Mouse (Mus musculus) heart, embryonic 14.5 days (tissue): ENCODE measurements around the gene Gmnn. TPM values are rescaled to one million over a fixed set of nuclear protein-coding genes. Genes with fewer than 3 reads are reported as not detected.
"Not testable (repeated sequence)": the region's sequence is repeated elsewhere in the genome, so short reads cannot be mapped to it uniquely, and the experiment has no call there.

Experiments used
- ATAC-seq: fragments of 200-750 bp; cut with Nextera tagmentation; 2 replicates; pipeline ENCODE4 v1.8.0; 2017; ENCODE audit warnings: low read depth, moderate TSS enrichment; ENCODE audit not compliant: insufficient number of reproducible peaks, insufficient read depth, low FRiP score
- H3K27ac ChIP-seq, 2 experiments: fragments of 200-500 bp in 1 of 2; fragments of 300-500 bp in 1 of 2; sonication (generic) in 1 of 2; replicated peaks in 1 of 2; 2 replicates each; pipeline ENCODE4 v1.5.1; 2012 to 2014; ENCODE audit warnings: low read depth in 2 of 2, low read length in 2 of 2, control low read depth in 1 of 2, mild to moderate bottlenecking in 1 of 2, mixed read lengths in 1 of 2; ENCODE audit not compliant: control insufficient read depth in 1 of 2, insufficient read depth in 1 of 2
- H3K27me3 ChIP-seq: fragments of 300-500 bp; sonication (generic); 2 replicates; pipeline ENCODE4 v1.6.1; 2014; ENCODE audit warnings: mild to moderate bottlenecking, low read length, control low read depth; ENCODE audit not compliant: control insufficient read depth, insufficient read depth
- H3K36me3 ChIP-seq: fragments of 300-500 bp; sonication (generic); 2 replicates; pipeline ENCODE4 v1.6.1; 2014; ENCODE audit warnings: mild to moderate bottlenecking, control low read depth, low read length, mixed read lengths; ENCODE audit not compliant: control insufficient read depth, insufficient read depth
- H3K4me1 ChIP-seq, 2 experiments: fragments of 200-500 bp in 1 of 2; fragments of 300-500 bp in 1 of 2; sonication (generic) in 1 of 2; 2 replicates each; pipeline ENCODE4 v1.6.1; 2012 to 2014; ENCODE audit warnings: low read length in 2 of 2, control low read depth in 1 of 2, mixed read lengths in 1 of 2; ENCODE audit not compliant: control insufficient read depth in 2 of 2, insufficient read depth in 2 of 2
- H3K4me2 ChIP-seq: fragments of 300-500 bp; sonication (generic); 2 replicates; pipeline ENCODE4 v1.6.1; 2014; ENCODE audit warnings: mild to moderate bottlenecking, low read length
- H3K4me3 ChIP-seq, 2 experiments: fragments of 200-500 bp in 1 of 2; fragments of 300-500 bp in 1 of 2; sonication (generic) in 1 of 2; 2 replicates each; pipeline ENCODE4 v1.5.1; 2012 to 2014; ENCODE audit warnings: low read length in 2 of 2, mild to moderate bottlenecking in 2 of 2, control low read depth in 1 of 2, low read depth in 1 of 2, moderate library complexity in 1 of 2; ENCODE audit not compliant: control insufficient read depth in 1 of 2, insufficient read depth in 1 of 2
- H3K9ac ChIP-seq: fragments of 300-500 bp; sonication (generic); 2 replicates; pipeline ENCODE4 v1.6.1; 2014; ENCODE audit warnings: mild to moderate bottlenecking, low read length
- H3K9me3 ChIP-seq: fragments of 300-500 bp; sonication (generic); 2 replicates; pipeline ENCODE4 v1.6.1; 2016; ENCODE audit warnings: low read length, control low read depth; ENCODE audit not compliant: control insufficient read depth
- WGBS: fragments of 180-500 bp; shearing (Covaris S2); extraction: QIAGEN DNeasy Blood & Tissue Kit; methylation state at CpG from one replicate; pipeline ENCODE4 v1.1.7; 2014; 5-methylcytosine and 5-hydroxymethylcytosine counted together
- polyA plus RNA-seq: library from polyadenylated mRNA; unstranded; fragments of >200 nt; fragmentation: Nextera tagmentation; extraction: Ambion mirVana; gene quantifications from 2 replicates; pipeline ENCODE4 v1.2.1, GENCODE M21; 2014

Gene Gmnn
- polyA plus RNA-seq, 1 experiment from 2014 or later: 108 TPM

DNA sequence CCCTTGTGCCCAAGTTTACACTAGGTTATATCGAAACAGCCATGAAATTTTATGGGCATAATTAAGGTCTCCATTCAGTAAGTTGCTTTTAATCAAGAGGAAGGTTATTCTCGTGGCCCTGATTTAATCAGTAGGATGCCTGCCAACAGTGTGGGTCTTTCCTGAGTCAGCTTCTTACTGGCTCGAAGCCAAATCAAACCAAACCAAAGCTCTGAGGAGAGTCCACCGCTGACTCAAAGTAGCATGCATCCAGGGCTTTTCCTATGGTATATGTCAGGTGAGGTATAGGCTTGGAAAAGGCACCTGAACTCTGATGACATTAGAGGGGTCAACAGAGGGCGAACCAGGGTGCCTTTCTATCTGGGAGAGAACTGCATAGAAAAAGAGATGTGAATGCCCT is 20.2 kb upstream of the Gmnn start:
- Histone ChIP-seq H3K27me3 (no peaks in the 10 kb centered on the region), H3K4me3 (no peak overlapping the region), H3K36me3 (no peaks in the 10 kb centered on the region), H3K9me3 (no peaks in the 10 kb centered on the region), H3K9ac (no peak overlapping the region), H3K27ac (no peak overlapping the region), H3K4me1 (peaks cover 3 to 4% of the 10 kb centered on the region in 2 experiments; a peak in 1 of 4 replicates), H3K4me2 (no peak overlapping the region)
- ATAC-seq: no peak
- WGBS: 52% methylated on average over 5 of the region's 5 CpGs

DNA sequence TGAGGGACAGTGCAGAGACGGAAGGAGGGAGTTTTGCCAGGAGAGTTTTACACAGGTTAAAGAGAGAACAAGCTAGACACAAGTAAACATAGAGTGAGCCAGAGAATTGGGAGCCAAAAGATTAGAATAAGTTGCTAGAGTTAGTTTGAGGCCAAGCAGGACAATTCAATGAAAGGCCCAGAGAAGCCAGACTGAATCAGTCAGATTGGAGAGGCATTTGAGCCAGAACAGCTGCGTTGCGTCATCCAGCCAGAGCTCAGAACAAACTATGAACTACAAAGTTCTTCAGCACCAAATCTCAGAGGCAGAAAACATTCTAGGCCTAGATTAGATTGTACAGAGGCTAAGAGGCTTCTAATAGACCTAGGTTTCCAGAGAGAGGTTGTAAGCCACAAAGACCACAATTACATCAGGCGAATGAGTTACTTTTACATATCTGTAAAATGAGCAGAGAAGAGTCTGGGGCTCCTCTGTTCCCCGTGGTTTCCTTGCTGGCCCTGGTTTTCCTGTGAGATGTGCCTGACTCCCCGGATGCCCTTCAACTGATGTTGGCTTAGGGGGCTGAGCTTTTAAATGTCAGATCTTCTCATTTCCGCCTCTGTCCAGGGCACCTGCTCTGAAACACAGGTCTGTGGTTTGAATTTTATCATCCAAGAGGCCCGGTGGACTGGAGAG is 17.1 kb upstream of the Gmnn start:
- 65% methylated on average over 8 of the region's 8 CpGs for WGBS
- no peak overlapping the region for H3K4me3 ChIP-seq
- H3K9ac ChIP-seq: no peak overlapping the region
- H3K27me3 ChIP-seq: no peaks in the 10 kb centered on the region
- H3K27ac ChIP-seq: no peak overlapping the region
- no peaks in the 10 kb centered on the region for H3K36me3 ChIP-seq
- H3K4me2 ChIP-seq: no peak overlapping the region
- peaks cover 3 to 4% of the 10 kb centered on the region in 2 experiments; a peak in 1 of 4 replicates for H3K4me1 ChIP-seq
- no peaks in the 10 kb centered on the region for H3K9me3 ChIP-seq
- ATAC-seq: no peak

DNA sequence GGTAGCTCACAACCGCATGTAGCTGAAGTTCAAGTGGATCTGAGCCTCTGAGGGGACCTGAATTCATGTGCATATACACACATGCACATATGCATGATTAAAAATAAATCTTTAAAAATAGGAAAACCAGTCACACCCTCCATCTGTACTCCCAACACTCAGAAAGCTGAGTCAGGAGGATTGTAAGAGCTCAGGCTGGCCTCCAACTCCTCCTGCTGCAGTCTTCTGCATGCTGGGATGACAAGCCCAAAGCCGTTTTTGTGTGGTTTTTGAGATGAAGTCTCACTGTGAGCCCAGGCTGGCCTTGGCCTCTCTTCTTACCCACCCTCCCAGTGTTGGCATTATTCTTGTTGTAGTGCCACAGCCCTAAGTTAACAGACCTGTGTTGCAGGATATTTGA is 16.3 kb upstream of the Gmnn start:
- no peak overlapping the region for H3K4me3 ChIP-seq
- no peaks in the 10 kb centered on the region for H3K27me3 ChIP-seq
- 75% methylated on average over 2 of the region's 2 CpGs for WGBS
- H3K27ac ChIP-seq: no peak overlapping the region
- no peak for ATAC-seq
- H3K9ac ChIP-seq: no peak overlapping the region
- H3K9me3 ChIP-seq: no peaks in the 10 kb centered on the region
- H3K36me3 ChIP-seq: no peaks in the 10 kb centered on the region
- H3K4me1 ChIP-seq: peaks cover 3 to 4% of the 10 kb centered on the region in 2 experiments; a peak in 1 of 4 replicates
- no peak overlapping the region for H3K4me2 ChIP-seq

DNA sequence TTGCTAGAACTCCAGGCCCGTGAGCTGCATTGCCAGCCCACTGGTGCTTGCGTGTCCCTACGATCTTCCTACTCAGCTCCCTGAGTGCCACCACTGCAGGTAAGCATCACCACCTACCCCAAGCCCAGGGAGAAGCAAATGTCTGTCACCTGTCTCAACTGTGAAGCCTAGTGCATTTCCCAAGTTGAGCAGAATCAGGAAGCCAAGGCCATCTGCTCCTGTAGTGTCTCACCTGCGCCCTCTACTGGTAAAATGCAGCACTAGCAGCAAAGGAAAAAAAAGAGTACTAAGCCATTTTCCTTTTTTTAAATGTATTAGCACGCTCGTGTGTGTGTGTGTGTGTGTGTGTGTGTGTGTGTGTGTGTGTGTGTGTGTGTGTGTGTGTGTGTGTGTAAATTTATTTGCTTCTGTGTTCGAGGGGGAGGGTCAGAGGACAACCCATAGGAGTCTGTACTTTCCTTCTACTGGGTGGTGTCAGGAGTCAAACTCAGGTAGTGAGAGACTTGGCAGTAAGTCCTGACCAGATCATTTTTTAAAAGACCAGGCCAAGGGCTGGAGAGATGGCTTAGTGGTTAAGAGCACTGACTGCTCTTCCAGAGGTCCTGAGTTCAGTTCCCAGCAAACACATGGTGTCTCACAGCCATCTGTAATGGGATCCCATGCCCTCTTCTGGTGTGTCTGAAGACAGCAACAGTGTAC is 14.6 kb upstream of the Gmnn start:
- Histone ChIP-seq H3K36me3 (no peaks in the 10 kb centered on the region), H3K27ac (no peak overlapping the region), H3K4me3 (no peak overlapping the region), H3K4me2 (no peak overlapping the region), H3K9ac (no peak overlapping the region), H3K9me3 (no peaks in the 10 kb centered on the region), H3K27me3 (no peaks in the 10 kb centered on the region), H3K4me1 (no peaks in the 10 kb centered on the region)
- ATAC-seq: no peak
- WGBS: 56% methylated on average over 7 of the region's 7 CpGs

DNA sequence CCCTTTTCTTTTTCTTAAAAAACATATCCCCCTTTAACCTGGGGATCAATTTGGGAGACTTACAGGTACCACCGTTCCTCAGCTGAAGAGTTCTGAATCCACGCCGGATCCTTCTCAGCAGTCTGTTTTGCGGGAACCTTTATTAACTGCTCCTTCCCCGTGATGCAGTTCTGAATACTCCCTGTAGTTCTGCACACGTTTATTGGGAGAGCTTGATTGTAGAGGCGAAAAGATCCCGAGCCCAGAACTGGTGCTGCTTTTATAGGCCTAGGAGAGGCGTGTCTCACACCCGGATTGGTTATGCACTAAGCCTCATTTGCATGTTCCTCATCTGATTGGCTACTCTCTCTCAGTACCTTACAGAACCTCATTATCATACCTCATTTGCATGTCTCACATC is 9.8 kb upstream of the Gmnn start:
- not testable (repeated sequence) for H3K4me2 ChIP-seq, H3K27me3 ChIP-seq, H3K9me3 ChIP-seq, H3K27ac ChIP-seq, H3K36me3 ChIP-seq, H3K4me3 ChIP-seq, H3K9ac ChIP-seq, H3K4me1 ChIP-seq, ATAC-seq
- 93% methylated on average over 10 of the region's 10 CpGs for WGBS

DNA sequence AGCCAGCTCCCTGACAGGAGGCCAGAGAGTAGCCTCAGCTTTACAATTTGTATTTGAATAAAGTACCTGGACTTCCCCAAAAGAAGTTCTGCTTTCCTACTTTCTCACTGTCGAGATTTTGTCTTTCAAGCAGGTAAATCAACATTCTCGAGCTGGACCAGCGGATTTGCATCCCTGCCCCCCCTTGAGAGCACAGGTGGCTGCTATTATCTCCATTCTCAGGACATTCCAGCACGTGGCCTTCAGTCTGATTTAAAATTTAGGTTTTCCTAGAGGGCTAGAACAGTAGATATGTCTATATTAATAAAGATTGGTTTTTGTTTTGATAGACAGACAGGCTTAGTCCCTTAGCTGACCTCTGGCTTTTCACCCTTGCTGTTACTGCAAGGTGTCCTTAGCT is 6.1 kb upstream of the Gmnn start:
- not testable (repeated sequence) for H3K36me3 ChIP-seq, H3K27me3 ChIP-seq, H3K27ac ChIP-seq, H3K4me3 ChIP-seq, ATAC-seq, H3K4me1 ChIP-seq, H3K9ac ChIP-seq, H3K9me3 ChIP-seq, H3K4me2 ChIP-seq
- WGBS: 73% methylated on average over 4 of the region's 4 CpGs

DNA sequence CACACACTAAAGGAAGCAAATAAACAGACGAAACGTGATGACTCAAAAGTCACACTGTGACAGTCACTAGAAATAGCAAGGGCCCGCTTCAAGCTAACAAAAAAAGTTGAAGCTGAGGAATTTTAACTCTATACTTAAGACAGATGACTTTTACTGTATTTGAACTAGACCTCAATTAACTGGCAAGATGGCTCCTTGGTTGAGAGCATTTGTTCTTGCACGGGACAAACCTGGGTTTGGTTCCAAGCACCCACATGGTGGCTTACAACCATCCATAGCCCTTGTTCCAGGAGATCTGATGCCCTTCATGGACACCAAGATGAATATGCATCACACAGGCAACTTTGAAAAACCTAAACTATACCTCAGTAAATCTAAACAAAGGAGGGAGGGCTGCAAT is 531 bp upstream of the Gmnn start:
- peak overlapping the region; percentile 90 for H3K9ac ChIP-seq
- WGBS: 25% methylated on average over 4 of the region's 4 CpGs
- H3K9me3 ChIP-seq: no peaks in the 10 kb centered on the region
- H3K27me3 ChIP-seq: no peaks in the 10 kb centered on the region
- peak overlapping the region; percentile 91 to 97; a peak in 3 of 4 replicates for H3K27ac ChIP-seq
- ATAC-seq: no peak
- H3K36me3 ChIP-seq: peaks cover 25% of the 10 kb centered on the region
- H3K4me2 ChIP-seq: peak overlapping the region; percentile 75
- peak overlapping the region; percentile 80 to 96; a peak in 3 of 4 replicates for H3K4me3 ChIP-seq
- peaks cover 2 to 10% of the 10 kb centered on the region in 2 experiments; a peak in 1 of 4 replicates for H3K4me1 ChIP-seq
